Comparison of ENCODE assay signal across 8 mouse cellular contexts in genomic region chr3:36862721-36863275, GRCm38 (mm10). TPM values are rescaled to one million over a fixed set of nuclear protein-coding genes. Genes with fewer than 3 reads are reported as not detected.
DNase-seq lines count a peak whose midpoint lies in the region; ATAC-seq lines count a peak whose summit lies in the region.

4932438A13Rik (plus strand) TSS chr3:36863104.

- ATAC-seq in hindbrain, embryonic 12.5 days (ENCODE audit: low FRiP score), result peak; percentile 99

- peaks cover 20% of the 10 kb centered on the region for H3K36me3 ChIP-seq in hindbrain, embryonic 12.5 days

- DNase-seq in NIH3T3 (ENCODE audit: low read depth), result peak; percentile 98
- DNase-seq in cerebellum, postnatal 10 days, result peak; percentile 100
- peak; percentile 89 to 96 for DNase-seq in frontal cortex, postnatal 10 days (ENCODE audit: low spot score in 2 of 2)
- peak; percentile 96 to 97 for DNase-seq in layer of hippocampus, postnatal 14 days (ENCODE audit: low spot score in 2 of 2)
- peak; percentile 100 for DNase-seq in lung, postnatal 14 days
- peak; percentile 91 for DNase-seq in retina, adult 2 months (ENCODE audit: low read depth, low spot score)
- peak; percentile 98 to 99 for DNase-seq in thymus, postnatal 36 days

- peaks cover 5% of the 10 kb centered on the region for H3K4me1 ChIP-seq in hindbrain, embryonic 12.5 days

- peak within 1 kb of the TSS; percentile 89 for H3K4me3 ChIP-seq in hindbrain, embryonic 12.5 days

- H3K4me2 ChIP-seq in hindbrain, embryonic 12.5 days (replicated peaks), result peak within 1 kb of the TSS; percentile 68

- no peaks in the 10 kb centered on the region for H3K27me3 ChIP-seq in hindbrain, embryonic 12.5 days

- H3K9ac ChIP-seq in hindbrain, embryonic 12.5 days, result peak within 1 kb of the TSS; percentile 90

- H3K27ac ChIP-seq in hindbrain, embryonic 12.5 days, result peak within 1 kb of the TSS; percentile 76

- no peaks in the 10 kb centered on the region for H3K9me3 ChIP-seq in hindbrain, embryonic 12.5 days (replicated peaks)

- 3% methylated on average over 34 of the region's 38 CpGs for WGBS in hindbrain, embryonic 12.5 days

RNA-seq across cellular contexts. Expression of gene 4932438A13Rik, which starts in this region (rescaled TPM):
- 61.8 and 65.5 TPM in 2 replicates for polyA plus RNA-seq in hindbrain, embryonic 12.5 days (2016; fragmentation: Nextera tagmentation; extraction: Ambion mirVana)
- total RNA-seq in layer of hippocampus, postnatal 14 days (2021), result 100 to 1,000 TPM in 1 of 2 experiments, 10 to 100 TPM in 1; 92.2 to 106 TPM

Comparison
In these comparisons a context has a peak if more than half of its experiments do, and no peak if none do; other contexts are left out.
1. Peak in every context shown above with its lines: DNase-seq, ATAC-seq, H3K4me3 ChIP-seq and H3K27ac ChIP-seq.